Mouse (Mus musculus) T-helper 2 cell (primary cell): ENCODE measurements at regions not wholly inside any gene's neighbourhood (a gene's known extent, or its start where the extent isn't known, plus 50 kb on each side); places are given as distances from the start of the nearest gene placed in this dataset.

Source experiments
- in situ Hi-C: fragments of 300-600 bp; cut with MboI, MseI; formaldehyde crosslinking; loops from one replicate; pipeline ENCODE4 v1.15.1; 2025; ENCODE audit warnings: high pct_unique_total_duplicates

DNA sequence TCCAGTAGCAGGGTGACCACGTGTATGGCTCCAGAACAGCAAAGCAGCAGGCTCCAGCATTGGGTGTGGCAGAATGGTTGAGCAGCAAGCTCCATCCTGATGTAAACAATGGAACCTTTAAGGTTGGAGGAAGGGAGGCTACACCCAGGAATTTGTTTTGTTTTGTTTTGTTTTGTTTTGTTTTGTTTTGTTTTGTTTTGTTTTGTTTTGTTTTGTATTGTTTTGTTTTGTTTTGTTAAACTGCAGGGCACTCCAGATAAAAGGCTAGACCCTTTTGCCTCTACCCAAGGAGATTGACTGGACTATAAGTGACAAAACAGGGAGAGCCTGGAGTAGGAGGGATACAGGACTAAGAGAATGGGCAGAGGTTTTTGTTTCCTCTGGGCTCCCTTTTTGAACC lies 647.5 kb downstream of the Kcnj3 start:
- in situ Hi-C loops = no loop called here

- in situ Hi-C loops = loop anchor here (25.0 kb wide), 3 partner anchors 953 to 1803 kb away; no protein-coding TSS in a partner anchor
These were observed 673.8 kb downstream of the Kcnj3 start for GRCm38 (mm10) chr2:56109531-56109930.

- in situ Hi-C loops = loop anchor here (25.0 kb wide), 3 partner anchors 952 to 1802 kb away; no protein-coding TSS in a partner anchor
These were observed 674.2 kb downstream of the Kcnj3 start for GRCm38 (mm10) chr2:56109975-56110374.

DNA sequence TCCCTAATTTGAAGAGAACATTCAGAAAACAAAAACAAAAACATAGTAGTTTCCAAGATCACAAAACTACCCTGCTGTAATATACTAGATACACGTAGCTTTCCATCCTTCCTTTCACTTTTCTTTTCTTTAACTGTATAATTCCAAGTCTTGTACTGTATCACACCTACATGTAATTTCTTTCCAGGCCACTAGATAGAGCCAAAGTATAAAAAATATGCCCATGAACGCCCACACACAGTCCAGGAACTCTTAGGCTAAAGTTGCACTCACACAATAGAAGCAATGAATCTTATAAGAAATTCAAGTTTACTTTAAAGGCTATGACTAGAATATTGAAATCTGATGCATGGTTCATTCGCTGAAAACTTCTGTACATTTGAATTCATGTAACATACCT lies 678.7 kb downstream of the Kcnj3 start:
- in situ Hi-C loops = loop anchor here (25.0 kb wide), 3 partner anchors 948 to 1798 kb away; no protein-coding TSS in a partner anchor

- in situ Hi-C loops = loop anchor here (25.0 kb wide), 3 partner anchors 943 to 1793 kb away; no protein-coding TSS in a partner anchor
These were observed 683.6 kb downstream of the Kcnj3 start for GRCm38 (mm10) chr2:56119368-56119767.

DNA sequence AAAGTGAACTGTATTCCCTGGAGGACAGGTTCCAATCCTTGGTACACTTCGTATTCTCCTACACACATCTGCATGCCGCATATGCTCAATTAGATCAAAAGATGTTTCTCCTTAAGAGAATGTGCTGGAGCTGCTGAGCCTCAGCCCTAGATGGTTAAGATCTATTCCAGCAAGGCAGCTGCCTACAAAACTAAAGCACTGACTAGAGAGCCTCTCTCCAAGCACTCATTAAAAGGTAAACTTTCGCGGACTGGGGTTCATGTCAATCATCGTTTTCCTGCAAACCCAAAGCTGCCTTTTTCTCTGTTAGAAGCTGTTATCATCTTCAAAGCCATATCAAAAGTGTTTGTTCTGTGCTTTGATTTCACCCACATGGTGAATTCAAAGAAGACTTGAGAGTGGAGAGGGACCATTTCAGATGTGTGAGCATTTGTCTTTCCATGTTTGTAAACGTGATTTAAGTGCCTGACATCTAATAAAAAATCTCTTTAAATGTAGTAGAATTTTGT lies 711.4 kb downstream of the Kcnj3 start:
- in situ Hi-C loops = no loop called here

DNA sequence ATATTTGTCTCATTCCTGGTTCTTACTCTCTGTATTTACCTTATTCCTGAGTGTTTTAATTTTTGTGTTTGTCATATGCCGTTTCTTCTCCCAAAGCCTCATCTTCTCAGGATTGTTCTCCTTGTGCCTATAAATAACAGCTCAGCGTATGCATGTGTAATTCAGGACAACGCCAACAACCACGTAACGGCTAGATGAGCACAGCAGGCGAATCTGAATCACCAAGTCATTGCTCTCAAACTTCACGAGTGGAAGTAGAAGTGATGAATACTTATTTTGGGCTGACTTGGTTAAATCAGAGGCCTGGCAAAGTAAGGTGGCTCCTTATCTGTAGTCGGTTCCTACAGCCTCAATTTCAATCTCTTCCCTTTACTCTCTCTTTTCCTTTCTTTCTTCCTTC lies 760.7 kb downstream of the Kcnj3 start:
- in situ Hi-C loops = no loop called here

GRCm38 (mm10) chr2:56227476-56227875 lies 791.7 kb downstream of the Kcnj3 start:
- in situ Hi-C loops = no loop called here

DNA sequence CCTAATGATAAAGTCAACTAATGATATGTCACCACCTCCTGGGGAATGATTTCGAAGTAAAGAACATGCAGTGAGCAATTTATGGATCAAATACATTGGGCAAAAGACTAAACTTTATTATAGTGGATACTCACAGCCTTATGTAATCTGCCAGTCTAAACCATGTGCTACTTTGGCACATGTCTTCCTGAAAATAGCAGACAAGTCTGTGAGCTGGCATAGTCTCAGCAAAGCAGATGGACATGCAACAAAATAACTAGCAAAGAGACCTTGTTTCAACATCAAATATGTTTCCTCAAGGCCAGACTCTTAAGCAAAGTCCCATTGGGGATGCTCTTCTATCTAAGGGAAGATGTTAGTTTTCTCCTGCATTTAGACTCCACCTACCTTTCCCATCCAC lies 797.3 kb downstream of the Kcnj3 start:
- in situ Hi-C loops = no loop called here

- in situ Hi-C loops = no loop called here
These were observed 821.5 kb downstream of the Kcnj3 start for GRCm38 (mm10) chr2:56257044-56257954.

DNA sequence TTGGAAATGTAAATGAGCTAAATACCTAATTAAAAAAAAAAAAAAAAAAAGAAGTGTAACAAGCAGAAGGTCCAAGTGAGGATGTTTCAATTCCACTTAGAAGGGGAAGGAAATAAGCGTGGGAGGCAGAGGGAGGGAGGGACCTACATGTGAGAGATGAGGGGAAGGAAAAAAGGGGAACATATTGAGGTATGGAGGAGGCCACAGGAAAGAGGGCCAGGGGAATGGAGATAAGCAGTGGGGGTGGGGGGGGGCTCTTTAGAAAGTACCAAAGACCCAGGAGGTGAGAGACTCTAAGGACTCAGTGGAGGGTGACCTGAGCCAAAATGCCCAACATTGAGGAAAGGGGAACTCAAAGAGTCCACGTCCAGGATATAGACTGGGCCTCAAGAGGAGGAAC lies 818.9 kb downstream of the Nr4a2 start:
- in situ Hi-C loops = no loop called here

DNA sequence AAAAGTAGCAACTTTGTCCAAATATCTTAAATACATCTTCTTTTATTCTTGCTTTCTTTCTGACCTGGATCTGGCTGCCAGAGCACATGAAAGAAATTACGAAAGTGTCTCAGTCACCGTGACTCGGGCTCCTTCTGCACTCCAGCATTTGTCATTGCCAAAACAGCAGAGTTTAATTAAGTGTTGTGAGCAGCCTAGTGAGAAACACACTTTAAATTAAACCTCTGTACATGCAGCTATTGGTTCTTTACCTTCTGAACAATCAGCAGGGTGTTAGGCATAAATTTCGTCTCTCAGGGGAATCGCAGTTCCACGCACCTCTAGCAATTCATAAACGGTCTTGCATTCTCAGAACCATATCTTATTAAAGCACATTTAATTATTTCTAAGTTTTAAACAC lies 802.1 kb downstream of the Nr4a2 start:
- in situ Hi-C loops = no loop called here

DNA sequence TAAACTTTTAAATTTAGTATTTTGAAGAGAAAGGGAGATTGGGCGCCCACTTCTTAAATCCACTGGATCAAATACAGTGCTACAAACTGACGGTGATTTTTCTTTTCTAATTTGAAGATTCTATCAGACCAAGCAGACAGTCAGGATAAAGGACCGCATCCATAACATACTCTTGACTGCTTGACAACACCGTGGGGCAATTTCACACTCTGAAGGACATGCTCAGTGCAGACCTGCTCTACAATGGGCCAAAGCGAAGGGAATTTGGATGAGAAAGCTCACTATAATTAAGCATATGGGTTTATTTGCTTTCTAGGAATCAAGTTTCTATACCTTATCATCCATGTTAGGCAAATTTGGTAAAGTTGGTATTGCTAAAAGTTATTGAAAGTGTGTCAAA lies 801.3 kb downstream of the Nr4a2 start:
- in situ Hi-C loops = no loop called here

DNA sequence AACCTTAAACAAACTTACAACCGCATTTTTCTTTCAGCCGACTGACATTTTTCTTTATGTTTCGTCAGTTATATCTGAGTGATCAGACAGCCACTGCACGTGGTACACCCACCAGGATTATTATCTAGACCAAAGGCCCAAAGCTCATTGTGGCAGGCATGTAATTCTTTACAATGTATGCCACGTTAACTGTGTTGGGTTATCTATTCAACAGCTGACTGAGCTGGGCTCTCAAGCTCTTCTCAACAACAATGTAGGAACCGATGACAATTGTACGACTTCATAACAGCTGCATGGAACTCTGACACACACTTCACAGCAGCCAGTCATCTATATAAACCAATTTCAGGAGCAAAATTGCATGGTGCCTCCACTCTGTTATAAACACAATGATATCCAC lies 787.8 kb downstream of the Nr4a2 start:
- in situ Hi-C loops = no loop called here

GRCm38 (mm10) chr2:56364065-56364464 lies 759.7 kb downstream of the Nr4a2 start:
- in situ Hi-C loops = no loop called here
